Mouse (Mus musculus): ENCODE results near the gene Zbtb32. TPM values are rescaled to one million over a fixed set of nuclear protein-coding genes. Genes with fewer than 3 reads are reported as not detected.
A peak's percentile ranks its signal among the peaks of the same experiment; 100 is the strongest.

The Zbtb32 gene
- polyA plus RNA-seq, 1 experiment from 2014 or later, result not detected

DNA sequence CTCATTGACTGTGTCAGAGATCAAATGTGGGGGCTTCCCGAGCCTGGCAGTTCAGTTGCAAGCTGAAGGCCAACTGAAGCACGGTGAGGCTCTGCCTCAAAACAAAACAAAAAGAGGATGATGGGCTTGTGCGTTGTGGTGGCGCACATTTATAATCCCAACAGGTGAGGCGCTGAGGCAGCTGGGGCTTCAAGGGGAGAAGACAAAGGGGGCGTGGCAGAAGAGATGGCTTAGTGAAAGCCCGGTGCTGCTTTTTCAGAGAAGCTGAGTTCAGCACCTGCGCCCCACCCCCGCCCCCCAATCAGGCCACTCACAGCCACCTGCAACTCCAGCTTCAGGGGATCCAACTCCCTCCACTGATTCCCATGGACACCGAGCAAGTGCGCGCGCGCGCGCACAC lies 9.8 kb upstream of the Zbtb32 start:
- no peak overlapping the region for H3K9ac ChIP-seq (ENCODE audit: low read length)
- no peaks in the 10 kb centered on the region for H3K9me3 ChIP-seq (ENCODE audit: control insufficient read depth, low read length)
- DNase-seq (ENCODE audit: low spot score) (no peak), ATAC-seq (ENCODE audit: insufficient read depth, low FRiP score, low TSS enrichment) (no peak)
- 47% methylated on average over 16 of the region's 16 CpGs for WGBS
- H3K27ac ChIP-seq (ENCODE audit: low read depth, low read length), result no peak overlapping the region
- H3K4me3 ChIP-seq (ENCODE audit: low read depth, low read length), result no peak overlapping the region
- no peaks in the 10 kb centered on the region for H3K36me3 ChIP-seq (ENCODE audit: control insufficient read depth, insufficient read depth, low read length)
- H3K4me1 ChIP-seq (ENCODE audit: control insufficient read depth, insufficient read depth, low read length), result no peaks in the 10 kb centered on the region
- no peaks in the 10 kb centered on the region for H3K27me3 ChIP-seq (ENCODE audit: control insufficient read depth, insufficient read depth, low read length)
- H3K4me2 ChIP-seq (ENCODE audit: low read depth), result no peak overlapping the region

DNA sequence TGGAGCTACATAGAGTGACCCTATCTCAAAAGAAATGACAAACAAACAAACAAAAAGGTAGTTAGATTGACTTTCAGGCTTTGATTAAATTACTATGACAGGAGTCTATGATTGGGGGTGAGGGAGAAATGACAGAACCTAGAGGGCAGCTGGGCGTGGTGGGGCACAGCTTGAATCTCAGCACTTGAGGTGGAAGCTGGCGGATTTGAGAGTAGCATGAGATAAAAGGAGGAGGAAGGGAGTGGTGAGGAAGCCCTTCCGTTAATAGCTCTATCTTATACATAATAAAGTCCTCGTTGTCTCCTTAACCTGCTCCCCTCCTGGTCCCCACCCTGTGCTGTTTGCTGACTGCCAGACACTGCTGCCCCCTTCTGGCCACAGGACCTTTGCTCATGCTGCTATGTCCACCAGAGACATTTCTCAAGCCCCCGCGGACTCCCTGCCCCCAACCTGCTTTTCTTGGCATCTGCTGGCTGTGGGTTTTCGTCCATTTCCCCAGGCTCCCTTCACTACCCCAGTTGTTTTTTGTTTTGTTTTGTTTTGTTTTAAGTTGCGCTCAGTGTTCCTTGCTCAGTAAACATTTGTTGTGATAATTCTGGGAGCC lies 9.1 kb upstream of the Zbtb32 start:
- DNase-seq (ENCODE audit: low spot score) (peak; percentile 68), ATAC-seq (ENCODE audit: insufficient read depth, low FRiP score, low TSS enrichment) (no peak)
- 27% methylated on average over 8 of the region's 8 CpGs for WGBS
- Histone ChIP-seq H3K4me1 (ENCODE audit: control insufficient read depth, insufficient read depth, low read length) (no peaks in the 10 kb centered on the region), H3K27me3 (ENCODE audit: control insufficient read depth, insufficient read depth, low read length) (no peaks in the 10 kb centered on the region), H3K9me3 (ENCODE audit: control insufficient read depth, low read length) (no peaks in the 10 kb centered on the region), H3K4me3 (ENCODE audit: low read depth, low read length) (no peak overlapping the region), H3K9ac (ENCODE audit: low read length) (no peak overlapping the region), H3K4me2 (ENCODE audit: low read depth) (no peak overlapping the region), H3K36me3 (ENCODE audit: control insufficient read depth, insufficient read depth, low read length) (no peaks in the 10 kb centered on the region), H3K27ac (ENCODE audit: low read depth, low read length) (no peak overlapping the region)

DNA sequence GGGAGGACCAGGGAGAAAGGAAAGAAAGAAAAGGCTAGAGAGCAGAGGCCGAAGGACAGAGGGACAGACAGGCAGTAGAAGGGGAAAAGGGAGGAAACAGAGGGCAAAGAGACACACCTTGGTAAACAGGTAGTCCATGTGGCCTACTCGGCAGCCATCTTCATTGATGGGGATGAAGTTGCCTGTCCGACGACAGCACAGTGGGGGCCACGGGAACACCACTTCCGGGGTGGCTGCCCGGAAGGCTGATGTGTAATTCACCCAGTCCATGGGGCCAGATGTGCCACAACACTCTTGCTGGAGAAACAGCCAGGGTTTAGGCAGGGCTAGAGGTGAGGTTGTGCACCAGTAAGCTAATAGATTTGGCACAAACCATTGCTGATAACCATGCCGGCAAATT lies 6.2 kb upstream of the Zbtb32 start:
- Histone ChIP-seq H3K4me1 (ENCODE audit: control insufficient read depth, insufficient read depth, low read length) (no peaks in the 10 kb centered on the region), H3K9me3 (ENCODE audit: control insufficient read depth, low read length) (no peaks in the 10 kb centered on the region), H3K4me2 (ENCODE audit: low read depth) (no peak overlapping the region), H3K27me3 (ENCODE audit: control insufficient read depth, insufficient read depth, low read length) (no peaks in the 10 kb centered on the region), H3K27ac (ENCODE audit: low read depth, low read length) (no peak overlapping the region), H3K9ac (ENCODE audit: low read length) (no peak overlapping the region), H3K36me3 (ENCODE audit: control insufficient read depth, insufficient read depth, low read length) (no peaks in the 10 kb centered on the region), H3K4me3 (ENCODE audit: low read depth, low read length) (no peak overlapping the region)
- WGBS, result 91% methylated on average over 8 of the region's 8 CpGs
- no peak for DNase-seq (ENCODE audit: low spot score)
- no peak for ATAC-seq (ENCODE audit: insufficient read depth, low FRiP score, low TSS enrichment)

DNA sequence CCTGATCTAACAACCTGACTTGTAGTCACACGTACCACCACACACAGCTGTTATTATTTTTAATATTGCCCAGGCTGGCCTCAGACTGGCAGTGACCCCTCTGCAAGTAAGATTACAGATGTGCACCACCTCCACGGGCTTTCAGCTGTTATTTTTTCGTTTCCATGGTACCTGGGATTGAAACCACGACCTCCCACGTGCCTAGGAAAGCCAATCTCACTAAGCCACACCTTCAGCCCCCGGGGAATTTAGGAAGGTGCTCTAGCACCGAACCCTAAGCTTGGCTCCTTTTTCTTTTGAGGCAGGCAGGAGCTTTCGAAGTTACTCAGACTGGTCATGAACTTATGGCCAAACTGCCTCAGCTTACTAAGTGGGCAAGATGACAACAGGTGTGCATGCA lies 5.7 kb upstream of the Zbtb32 start:
- no peak overlapping the region for H3K4me2 ChIP-seq (ENCODE audit: low read depth)
- H3K4me3 ChIP-seq (ENCODE audit: low read depth, low read length), result no peak overlapping the region
- no peaks in the 10 kb centered on the region for H3K4me1 ChIP-seq (ENCODE audit: control insufficient read depth, insufficient read depth, low read length)
- H3K27me3 ChIP-seq (ENCODE audit: control insufficient read depth, insufficient read depth, low read length), result no peaks in the 10 kb centered on the region
- H3K36me3 ChIP-seq (ENCODE audit: control insufficient read depth, insufficient read depth, low read length), result no peaks in the 10 kb centered on the region
- no peak overlapping the region for H3K27ac ChIP-seq (ENCODE audit: low read depth, low read length)
- H3K9me3 ChIP-seq (ENCODE audit: control insufficient read depth, low read length), result no peaks in the 10 kb centered on the region
- H3K9ac ChIP-seq (ENCODE audit: low read length), result no peak overlapping the region
- 64% methylated on average over 8 of the region's 8 CpGs for WGBS
- DNase-seq (ENCODE audit: low spot score) (no peak), ATAC-seq (ENCODE audit: insufficient read depth, low FRiP score, low TSS enrichment) (no peak)

DNA sequence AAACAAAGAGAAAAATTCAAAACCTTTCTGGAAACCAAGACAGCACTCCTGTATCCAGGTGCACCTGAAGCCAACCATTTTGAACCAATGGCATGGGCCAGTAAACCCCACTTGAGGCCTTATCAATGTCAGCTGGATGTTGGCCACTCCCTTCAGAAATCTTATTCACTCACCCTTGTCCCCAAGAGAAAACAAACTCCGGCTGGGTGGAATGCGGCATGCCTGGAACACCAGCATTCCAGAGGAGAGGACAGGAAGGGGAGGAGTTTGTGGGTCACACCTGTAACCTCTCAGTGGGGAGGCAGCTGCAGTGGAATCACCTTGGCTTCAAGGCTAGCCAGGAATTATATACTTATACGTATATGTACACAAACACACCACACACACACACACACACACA lies 3.9 kb upstream of the Zbtb32 start:
- Histone ChIP-seq H3K4me1 (ENCODE audit: control insufficient read depth, insufficient read depth, low read length) (no peaks in the 10 kb centered on the region), H3K27ac (ENCODE audit: low read depth, low read length) (no peak overlapping the region), H3K4me3 (ENCODE audit: low read depth, low read length) (no peak overlapping the region), H3K9ac (ENCODE audit: low read length) (no peak overlapping the region), H3K9me3 (ENCODE audit: control insufficient read depth, low read length) (no peaks in the 10 kb centered on the region), H3K27me3 (ENCODE audit: control insufficient read depth, insufficient read depth, low read length) (no peaks in the 10 kb centered on the region), H3K4me2 (ENCODE audit: low read depth) (no peak overlapping the region), H3K36me3 (ENCODE audit: control insufficient read depth, insufficient read depth, low read length) (no peaks in the 10 kb centered on the region)
- no peak for ATAC-seq (ENCODE audit: insufficient read depth, low FRiP score, low TSS enrichment)
- 41% methylated on average over 3 of the region's 3 CpGs for WGBS
- DNase-seq (ENCODE audit: low spot score), result no peak

DNA sequence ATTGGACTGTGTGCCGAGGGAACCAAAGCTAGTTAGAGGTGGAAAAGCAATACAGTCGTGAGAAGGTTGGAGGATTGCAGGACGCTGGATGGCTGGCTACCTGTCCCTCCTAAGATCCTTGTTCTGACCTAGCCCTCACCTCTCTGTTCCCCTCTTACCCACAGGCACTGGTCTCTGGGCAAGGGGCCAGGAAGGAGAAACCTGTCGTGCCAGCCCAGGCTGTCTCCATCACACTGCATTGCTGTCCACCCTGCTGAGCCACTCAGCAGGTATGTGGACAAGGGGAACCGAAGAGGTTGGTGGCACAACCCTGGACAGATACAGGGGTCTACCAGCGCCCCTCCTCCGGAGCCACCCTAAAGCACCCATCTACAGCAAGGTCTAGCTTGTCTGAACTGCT lies 1.9 kb upstream of the Zbtb32 start:
- no peak overlapping the region for H3K27ac ChIP-seq (ENCODE audit: low read depth, low read length)
- H3K36me3 ChIP-seq (ENCODE audit: control insufficient read depth, insufficient read depth, low read length), result no peaks in the 10 kb centered on the region
- H3K9me3 ChIP-seq (ENCODE audit: control insufficient read depth, low read length), result no peaks in the 10 kb centered on the region
- WGBS, result 72% methylated on average over 7 of the region's 7 CpGs
- H3K4me2 ChIP-seq (ENCODE audit: low read depth), result no peak overlapping the region
- no peak overlapping the region for H3K9ac ChIP-seq (ENCODE audit: low read length)
- DNase-seq (ENCODE audit: low spot score) (no peak), ATAC-seq (ENCODE audit: insufficient read depth, low FRiP score, low TSS enrichment) (no peak)
- no peaks in the 10 kb centered on the region for H3K4me1 ChIP-seq (ENCODE audit: control insufficient read depth, insufficient read depth, low read length)
- H3K4me3 ChIP-seq (ENCODE audit: low read depth, low read length), result no peak overlapping the region
- no peaks in the 10 kb centered on the region for H3K27me3 ChIP-seq (ENCODE audit: control insufficient read depth, insufficient read depth, low read length)

DNA sequence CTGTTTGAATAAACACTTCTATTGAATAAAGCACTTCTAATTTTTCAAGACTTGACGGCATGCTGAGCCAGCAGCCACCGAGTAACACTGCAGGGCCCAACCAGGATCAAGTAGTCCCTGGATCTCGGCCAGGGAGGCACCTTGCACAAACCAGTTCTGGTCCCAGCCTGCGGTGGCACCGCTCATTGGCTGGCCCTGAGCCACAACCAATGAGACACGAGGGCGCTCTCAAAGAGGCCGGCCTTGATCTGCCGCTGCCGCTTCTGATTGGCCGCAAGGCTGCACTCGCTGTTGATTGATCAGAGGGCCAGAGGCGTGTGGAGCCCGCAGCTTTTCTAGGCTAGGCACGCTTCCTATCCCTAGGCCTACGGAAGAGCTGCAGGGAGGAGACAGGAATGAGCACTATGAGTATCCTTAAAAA lies 1.2 kb upstream of the Zbtb32 start:
- peak; percentile 99 for ATAC-seq (ENCODE audit: insufficient read depth, low FRiP score, low TSS enrichment)
- no peak overlapping the region for H3K4me2 ChIP-seq (ENCODE audit: low read depth)
- no peaks in the 10 kb centered on the region for H3K9me3 ChIP-seq (ENCODE audit: control insufficient read depth, low read length)
- no peak overlapping the region for H3K27ac ChIP-seq (ENCODE audit: low read depth, low read length)
- no peak overlapping the region for H3K9ac ChIP-seq (ENCODE audit: low read length)
- H3K4me3 ChIP-seq (ENCODE audit: low read depth, low read length), result no peak overlapping the region
- no peaks in the 10 kb centered on the region for H3K27me3 ChIP-seq (ENCODE audit: control insufficient read depth, insufficient read depth, low read length)
- DNase-seq (ENCODE audit: low spot score), result peak; percentile 88
- WGBS, result 1% methylated on average over 16 of the region's 16 CpGs
- no peaks in the 10 kb centered on the region for H3K36me3 ChIP-seq (ENCODE audit: control insufficient read depth, insufficient read depth, low read length)
- no peaks in the 10 kb centered on the region for H3K4me1 ChIP-seq (ENCODE audit: control insufficient read depth, insufficient read depth, low read length)

DNA sequence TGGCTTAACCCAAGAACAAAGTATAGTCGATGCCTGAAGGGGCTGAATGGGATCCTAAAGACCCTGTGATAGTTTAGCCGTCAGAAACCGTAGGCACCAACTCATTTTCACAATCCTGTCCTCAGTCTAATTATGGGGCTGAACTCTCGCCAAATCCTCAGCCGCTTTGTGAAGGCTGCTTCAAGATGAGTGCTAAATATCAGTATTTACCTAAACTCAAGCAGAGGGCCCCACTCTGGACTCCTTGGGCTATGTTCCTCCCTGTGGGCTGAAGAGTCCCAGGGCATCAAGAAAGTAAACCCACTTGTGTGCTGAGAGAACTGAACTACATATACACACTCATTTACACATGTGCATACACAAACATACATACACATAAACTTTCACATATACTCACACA lies 1.9 kb downstream of the Zbtb32 start:
- Histone ChIP-seq H3K4me1 (ENCODE audit: control insufficient read depth, insufficient read depth, low read length) (no peaks in the 10 kb centered on the region), H3K4me3 (ENCODE audit: low read depth, low read length) (no peak overlapping the region), H3K4me2 (ENCODE audit: low read depth) (no peak overlapping the region), H3K36me3 (ENCODE audit: control insufficient read depth, insufficient read depth, low read length) (no peaks in the 10 kb centered on the region), H3K9ac (ENCODE audit: low read length) (no peak overlapping the region), H3K9me3 (ENCODE audit: control insufficient read depth, low read length) (no peaks in the 10 kb centered on the region), H3K27me3 (ENCODE audit: control insufficient read depth, insufficient read depth, low read length) (no peaks in the 10 kb centered on the region), H3K27ac (ENCODE audit: low read depth, low read length) (no peak overlapping the region)
- DNase-seq (ENCODE audit: low spot score), result no peak
- ATAC-seq (ENCODE audit: insufficient read depth, low FRiP score, low TSS enrichment), result no peak
- WGBS, result 88% methylated on average over 5 of the region's 5 CpGs

DNA sequence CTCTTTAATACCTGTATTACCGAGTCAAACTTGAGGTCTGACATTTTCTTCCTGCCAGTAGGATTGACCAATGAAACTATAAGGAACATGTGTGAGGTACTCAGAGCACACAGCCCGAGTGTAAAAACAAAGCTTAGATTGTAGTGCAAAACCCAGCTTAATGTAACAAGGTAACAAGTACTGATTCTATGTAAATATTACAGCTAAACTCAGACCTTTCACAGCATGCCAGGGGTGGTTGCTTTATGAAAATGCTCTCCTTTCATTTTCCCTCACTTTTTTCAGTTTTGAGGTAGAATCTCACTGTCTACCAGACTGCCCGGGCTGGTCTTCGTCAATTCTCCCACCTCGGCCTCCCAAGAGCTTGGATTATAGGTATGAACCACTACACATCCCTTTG lies 2.6 kb downstream of the Zbtb32 start:
- Histone ChIP-seq H3K4me2 (ENCODE audit: low read depth) (no peak overlapping the region), H3K27ac (ENCODE audit: low read depth, low read length) (no peak overlapping the region), H3K4me1 (ENCODE audit: control insufficient read depth, insufficient read depth, low read length) (no peaks in the 10 kb centered on the region), H3K4me3 (ENCODE audit: low read depth, low read length) (no peak overlapping the region), H3K36me3 (ENCODE audit: control insufficient read depth, insufficient read depth, low read length) (no peaks in the 10 kb centered on the region), H3K27me3 (ENCODE audit: control insufficient read depth, insufficient read depth, low read length) (no peaks in the 10 kb centered on the region), H3K9ac (ENCODE audit: low read length) (no peak overlapping the region), H3K9me3 (ENCODE audit: control insufficient read depth, low read length) (no peaks in the 10 kb centered on the region)
- DNase-seq (ENCODE audit: low spot score) (no peak), ATAC-seq (ENCODE audit: insufficient read depth, low FRiP score, low TSS enrichment) (no peak)
- WGBS, result 84% methylated on average over 5 of the region's 5 CpGs

Measured in neural tube, embryonic 11.5 days (tissue).